Mouse (Mus musculus) megakaryocyte, embryonic 14.5 days (primary cell): ENCODE results near the gene Ppp1r11.

Experiments
- FLI1 ChIP-seq: IDR thresholded peaks from 2 replicates; pipeline ENCODE4 v1.6.1; 2012; ENCODE audit warnings: low read length, inconsistent platforms, mixed read lengths
- GATA1 ChIP-seq: IDR thresholded peaks from 3 replicates; pipeline ENCODE4 v1.6.1; 2012; ENCODE audit warnings: mixed read lengths, low read length, inconsistent platforms, borderline replicate concordance

DNA sequence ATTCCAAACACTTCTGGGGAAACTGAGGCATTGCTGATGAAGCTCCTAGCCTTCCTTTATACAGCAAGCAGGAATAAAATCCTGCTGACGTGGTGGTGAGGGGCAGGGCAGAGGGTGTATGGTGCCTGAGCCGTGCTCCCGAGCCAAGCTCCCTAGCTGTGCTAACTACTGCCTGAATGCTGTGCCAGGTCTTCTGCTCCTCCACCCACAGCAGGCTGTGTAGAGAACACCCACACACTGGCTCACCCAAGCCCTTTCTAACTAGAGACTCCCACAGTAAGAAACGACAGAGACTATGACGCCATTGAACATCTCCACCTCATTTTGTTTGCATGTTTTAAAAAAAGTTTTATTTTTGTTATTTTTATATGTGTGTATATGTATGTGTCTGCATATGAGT is 51.5 kb downstream of the Ppp1r11 start:
- TF ChIP-seq GATA1, result no peak
- no peak for TF ChIP-seq FLI1
